8 mouse cellular contexts compared by ENCODE assay signal in genomic region chr9:82975342-82976215, GRCm38 (mm10). TPM values are rescaled to one million over a fixed set of nuclear protein-coding genes. Genes with fewer than 3 reads are reported as not detected.
DNase-seq lines count a peak whose midpoint lies in the region; ATAC-seq lines count a peak whose summit lies in the region.

Gene Phip (minus strand): TSS chr9:82975516.

- H3K36me3 ChIP-seq in heart, embryonic 10.5 days: no peaks in the 10 kb centered on the region
- no peaks in the 10 kb centered on the region for H3K36me3 ChIP-seq in kidney, embryonic 16.5 days (ENCODE audit: insufficient read depth, low read length)
- H3K36me3 ChIP-seq in liver, embryonic 11.5 days (ENCODE audit: control insufficient read depth, insufficient read depth, low read length): no peaks in the 10 kb centered on the region
- no peaks in the 10 kb centered on the region for H3K36me3 ChIP-seq in stomach, embryonic 14.5 days (ENCODE audit: control insufficient read depth, insufficient read depth, low read length)

- no peaks in the 10 kb centered on the region for H3K4me1 ChIP-seq in heart, embryonic 10.5 days
- H3K4me1 ChIP-seq in kidney, embryonic 16.5 days (ENCODE audit: insufficient read depth, low read length): peaks cover 12% of the 10 kb centered on the region
- peaks cover 3% of the 10 kb centered on the region; the same call in 1 of the 2 replicates for H3K4me1 ChIP-seq in liver, embryonic 11.5 days (replicated peaks; ENCODE audit: control insufficient read depth, insufficient read depth, low read length)
- 0 out of 2 replicates have a peak, but pooled peaks cover 3% of the 10 kb centered on the region for H3K4me1 ChIP-seq in stomach, embryonic 14.5 days (ENCODE audit: control insufficient read depth, insufficient read depth, low read length)

- no peaks in the 10 kb centered on the region for H3K9me3 ChIP-seq in heart, embryonic 10.5 days
- H3K9me3 ChIP-seq in kidney, embryonic 16.5 days (ENCODE audit: low read length): no peaks in the 10 kb centered on the region
- no peaks in the 10 kb centered on the region for H3K9me3 ChIP-seq in liver, embryonic 11.5 days (ENCODE audit: control insufficient read depth, low read length)
- H3K9me3 ChIP-seq in stomach, embryonic 14.5 days (ENCODE audit: control insufficient read depth, low read depth, low read length): no peaks in the 10 kb centered on the region

- H3K4me2 ChIP-seq in kidney, embryonic 16.5 days (replicated peaks; ENCODE audit: low read depth, low read length): peak within 1 kb of the TSS; percentile 58
- peak within 1 kb of the TSS; percentile 82 for H3K4me2 ChIP-seq in liver, embryonic 11.5 days
- H3K4me2 ChIP-seq in stomach, embryonic 14.5 days (replicated peaks; ENCODE audit: low read depth, low read length): peak within 1 kb of the TSS; percentile 68

- peak within 1 kb of the TSS; percentile 86 for H3K4me3 ChIP-seq in heart, embryonic 10.5 days
- H3K4me3 ChIP-seq in kidney, embryonic 16.5 days (ENCODE audit: low read length): peak within 1 kb of the TSS; percentile 90
- H3K4me3 ChIP-seq in liver, embryonic 11.5 days (ENCODE audit: low read depth, low read length): peak within 1 kb of the TSS; percentile 97
- peak within 1 kb of the TSS; percentile 83 for H3K4me3 ChIP-seq in stomach, embryonic 14.5 days (ENCODE audit: low read depth, low read length)

- WGBS in heart, embryonic 10.5 days: under 1% methylated on average over 77 of the region's 79 CpGs
- WGBS in kidney, embryonic 16.5 days: under 1% methylated on average over 78 of the region's 79 CpGs
- under 1% methylated on average over 68 of the region's 79 CpGs for WGBS in liver, embryonic 11.5 days
- WGBS in stomach, embryonic 14.5 days: under 1% methylated on average over 65 of the region's 79 CpGs

- peak within 1 kb of the TSS; percentile 100 for H3K27ac ChIP-seq in heart, embryonic 10.5 days
- peak within 1 kb of the TSS; percentile 99 for H3K27ac ChIP-seq in kidney, embryonic 16.5 days (ENCODE audit: low read length)
- peak within 1 kb of the TSS; percentile 99 for H3K27ac ChIP-seq in liver, embryonic 11.5 days (ENCODE audit: low read depth, low read length)
- peak within 1 kb of the TSS; percentile 99 for H3K27ac ChIP-seq in stomach, embryonic 14.5 days (ENCODE audit: low read length)

- H3K27me3 ChIP-seq in heart, embryonic 10.5 days (ENCODE audit: insufficient read depth, poor library complexity, severe bottlenecking): no peaks in the 10 kb centered on the region
- H3K27me3 ChIP-seq in kidney, embryonic 16.5 days (ENCODE audit: insufficient read depth, low read length): no peaks in the 10 kb centered on the region
- H3K27me3 ChIP-seq in liver, embryonic 11.5 days (replicated peaks; ENCODE audit: control insufficient read depth, insufficient read depth, low read length): no peaks in the 10 kb centered on the region
- H3K27me3 ChIP-seq in stomach, embryonic 14.5 days (ENCODE audit: control insufficient read depth, insufficient read depth, low read length): no peaks in the 10 kb centered on the region

- H3K9ac ChIP-seq in kidney, embryonic 16.5 days (replicated peaks; ENCODE audit: low read length): peak within 1 kb of the TSS; percentile 98
- peak within 1 kb of the TSS; percentile 97 for H3K9ac ChIP-seq in liver, embryonic 11.5 days (ENCODE audit: low read depth, low read length)
- H3K9ac ChIP-seq in stomach, embryonic 14.5 days (replicated peaks; ENCODE audit: low read depth, low read length): peak within 1 kb of the TSS; percentile 94

- peak; percentile 84 for ATAC-seq in erythroblast, adult 5-6 weeks (replicated peaks; ENCODE audit: low FRiP score, poor library complexity, severe bottlenecking)
- ATAC-seq in kidney, embryonic 16.5 days (ENCODE audit: low FRiP score, low TSS enrichment): peak; percentile 86
- ATAC-seq in liver, embryonic 11.5 days (replicated peaks; ENCODE audit: low FRiP score): peak; percentile 84
- ATAC-seq in stomach, embryonic 14.5 days (ENCODE audit: insufficient number of reproducible peaks, insufficient read depth, low FRiP score, low read depth): peak; percentile 81

- peak; percentile 94 to 97 for DNase-seq in B cell, adult 2 months
- peak; percentile 98 for DNase-seq in brain, adult 2 months (ENCODE audit: low read depth, low spot score)
- DNase-seq in heart, embryonic 10.5 days (ENCODE audit: low spot score): peak; percentile 93
- peak; percentile 92 for DNase-seq in liver, embryonic 11.5 days (ENCODE audit: low spot score)
- DNase-seq in naive thymus-derived CD4-positive, alpha-beta T cell, adult 2 months (ENCODE audit: low read depth): peak; percentile 96

RNA-seq across cellular contexts. Expression of gene Phip, which starts in this region (rescaled TPM):
- total RNA-seq in erythroblast, adult 5-6 weeks (2015; ENCODE audit: low replicate concordance): 81.3 and 92.0 TPM in 2 replicates
- 131 and 135 TPM in 2 replicates for total RNA-seq in erythroblast, adult 5-6 weeks (2017; ENCODE audit: low replicate concordance)
- 60.0 and 70.3 TPM in 2 replicates for polyA plus RNA-seq in heart, embryonic 10.5 days (2016; fragmentation: Nextera tagmentation; extraction: Ambion mirVana)
- 84.5 and 96.5 TPM in 2 replicates for polyA plus RNA-seq in kidney, embryonic 16.5 days (2015; fragmentation: Nextera tagmentation; extraction: Ambion mirVana)
- polyA plus RNA-seq in liver, embryonic 11.5 days (2014; fragmentation: Nextera tagmentation; extraction: Ambion mirVana): 52.5 and 54.2 TPM in 2 replicates
- polyA plus RNA-seq in stomach, embryonic 14.5 days (2014; fragmentation: Nextera tagmentation; extraction: Ambion mirVana): 87.4 and 92.6 TPM in 2 replicates

Comparison
In these comparisons a context has a peak if more than half of its experiments do, and no peak if none do; other contexts are left out.
1. Peak in every context shown above with its lines: DNase-seq, ATAC-seq, H3K4me3 ChIP-seq and H3K27ac ChIP-seq.